Mouse (Mus musculus): Measurements from ENCODE around the gene Pax7. TPM values are rescaled to one million over a fixed set of nuclear protein-coding genes. Genes with fewer than 3 reads are reported as not detected.

Pax7 gene
- total and polyA plus RNA-seq, 3 experiments, result not detected

- H3K36me3 ChIP-seq (replicated peaks in 1 of 2; ENCODE audit: control insufficient read depth in 1 of 2, insufficient read depth in 1 of 2, low read length in 1 of 2), result no peaks in the 10 kb centered on the region
- H3K4me2 ChIP-seq (ENCODE audit: insufficient read depth, low read depth, poor library complexity, severe bottlenecking), result no peak overlapping the region
- H3K27me3 ChIP-seq (replicated peaks), result peaks cover 60% of the 10 kb centered on the region
- H3K79me2 ChIP-seq (replicated peaks; ENCODE audit: control insufficient read depth, extremely low read depth, insufficient read depth, poor library complexity, severe bottlenecking), result no peaks in the 10 kb centered on the region
- in situ Hi-C loops (cut with MboI; ENCODE audit: low pct_ligation_motif_present, low pct_unique_long_range_greater_than_20kb, low sequenced_read_pairs), result no loop called here
- DNase-seq (ENCODE audit: extremely low read depth), result no peak
- no peak overlapping the region for H3K9ac ChIP-seq (ENCODE audit: insufficient read depth, low read depth)
- H3K27ac ChIP-seq (ENCODE audit: insufficient read depth, low read depth), result no peak overlapping the region
- TF ChIP-seq POLR2A (IDR thresholded peaks at IDR 0.05; ENCODE audit: low read depth, low read length), result no peak
- TF ChIP-seq MEF2A (IDR thresholded peaks at IDR 0.05; ENCODE audit: borderline replicate concordance, low read depth, low read length), result no peak
- TF ChIP-seq BHLHE40 (IDR thresholded peaks at IDR 0.05; ENCODE audit: low read depth, low read length), result no peak
- no peak for TF ChIP-seq MYC (IDR thresholded peaks at IDR 0.05; ENCODE audit: low read depth, low read length)
- no peak for TF ChIP-seq MAFK (IDR thresholded peaks at IDR 0.05; ENCODE audit: insufficient replicate concordance, low read length)
- no peak for TF ChIP-seq TCF12 (IDR thresholded peaks at IDR 0.05; ENCODE audit: low read depth, low read length)
- no peak for TF ChIP-seq IRF4 (IDR thresholded peaks at IDR 0.05; ENCODE audit: low read depth, low read length)
- TF ChIP-seq CHD1 (IDR thresholded peaks at IDR 0.05; ENCODE audit: low read depth, low read length), result no peak
- TF ChIP-seq CHD2 (IDR thresholded peaks at IDR 0.05; ENCODE audit: low read length), result no peak
- TF ChIP-seq NELFE (IDR thresholded peaks at IDR 0.05; ENCODE audit: low read depth, low read length), result no peak
- no peak for TF ChIP-seq EP300 (IDR thresholded peaks at IDR 0.05; ENCODE audit: low read length)
- no peak for TF ChIP-seq MAZ (IDR thresholded peaks at IDR 0.05; ENCODE audit: low read depth, low read length)
- no peak for TF ChIP-seq ZMIZ1 (IDR thresholded peaks at IDR 0.05; ENCODE audit: low read depth, low read length)
- no peak for TF ChIP-seq ELF1 (IDR thresholded peaks at IDR 0.05; ENCODE audit: low read depth, low read length)
- H3K4me1 ChIP-seq (ENCODE audit: control insufficient read depth in 1 of 2, insufficient read depth in 2 of 2), result no peaks in the 10 kb centered on the region
- H3K9me3 ChIP-seq (replicated peaks; ENCODE audit: low read length), result no peaks in the 10 kb centered on the region
- no peak overlapping the region for H3K4me3 ChIP-seq (replicated peaks in 1 of 3; ENCODE audit: low read depth in 2 of 3, low read length in 2 of 3, poor library complexity in 1 of 3)
- dilution Hi-C loops (cut with MboI; ENCODE audit: extremely low pct_ligation_motif_present, extremely low pct_unique_long_range_greater_than_20kb, low sequenced_read_pairs), result no loop called here
Observed at GRCm38 (mm10) chr4:139807191-139807808, 26.0 kb downstream of the Pax7 start.

GRCm38 (mm10) chr4:139804896-139805295 is 28.4 kb downstream of the Pax7 start:
- Histone ChIP-seq H3K4me3 (replicated peaks in 1 of 3; ENCODE audit: low read depth in 2 of 3, low read length in 2 of 3, poor library complexity in 1 of 3) (no peak overlapping the region), H3K27ac (ENCODE audit: insufficient read depth, low read depth) (no peak overlapping the region), H3K36me3 (replicated peaks in 1 of 2; ENCODE audit: control insufficient read depth in 1 of 2, insufficient read depth in 1 of 2, low read length in 1 of 2) (no peaks in the 10 kb centered on the region), H3K4me1 (ENCODE audit: control insufficient read depth in 1 of 2, insufficient read depth in 2 of 2) (no peaks in the 10 kb centered on the region), H3K4me2 (ENCODE audit: insufficient read depth, low read depth, poor library complexity, severe bottlenecking) (no peak overlapping the region), H3K27me3 (replicated peaks) (peaks cover 58% of the 10 kb centered on the region), H3K9me3 (replicated peaks; ENCODE audit: low read length) (no peaks in the 10 kb centered on the region), H3K79me2 (replicated peaks; ENCODE audit: control insufficient read depth, extremely low read depth, insufficient read depth, poor library complexity, severe bottlenecking) (no peaks in the 10 kb centered on the region), H3K9ac (ENCODE audit: insufficient read depth, low read depth) (no peak overlapping the region)
- DNase-seq (ENCODE audit: extremely low read depth), result no peak
- in situ Hi-C loops (cut with MboI; ENCODE audit: low pct_ligation_motif_present, low pct_unique_long_range_greater_than_20kb, low sequenced_read_pairs) (no loop called here), dilution Hi-C loops (cut with MboI; ENCODE audit: extremely low pct_ligation_motif_present, extremely low pct_unique_long_range_greater_than_20kb, low sequenced_read_pairs) (no loop called here)
- TF ChIP-seq MEF2A (IDR thresholded peaks at IDR 0.05; ENCODE audit: borderline replicate concordance, low read depth, low read length) (no peak), CHD1 (IDR thresholded peaks at IDR 0.05; ENCODE audit: low read depth, low read length) (no peak), E2F4 (IDR thresholded peaks at IDR 0.05; ENCODE audit: insufficient replicate concordance, low read depth, low read length) (no peak), ZMIZ1 (IDR thresholded peaks at IDR 0.05; ENCODE audit: low read depth, low read length) (no peak), NRF1 (IDR thresholded peaks at IDR 0.05; ENCODE audit: low read depth, low read length) (no peak), JUN (IDR thresholded peaks at IDR 0.05; ENCODE audit: insufficient read depth, low read depth, low read length) (no peak), USF1 (IDR thresholded peaks at IDR 0.05; ENCODE audit: low read depth, low read length) (no peak), MYC (IDR thresholded peaks at IDR 0.05; ENCODE audit: low read depth, low read length) (no peak), BHLHE40 (IDR thresholded peaks at IDR 0.05; ENCODE audit: low read depth, low read length) (no peak), RAD21 (IDR thresholded peaks at IDR 0.05; ENCODE audit: low read depth, low read length) (no peak), SIN3A (IDR thresholded peaks at IDR 0.05; ENCODE audit: low read length) (no peak), USF2 (conservative IDR thresholded peaks at IDR 0.05; ENCODE audit: low read depth, low read length) (no peak), ETS1 (conservative IDR thresholded peaks at IDR 0.05; ENCODE audit: low read depth, low read length) (no peak)

All from CH12.LX (cell line).